Mouse (Mus musculus) heart, postnatal 0 days (tissue): ENCODE results near the gene Sost.

Source experiments
- CTCF ChIP-seq: IDR thresholded peaks from 2 replicates; pipeline ENCODE4 v1.5.1; 2016; ENCODE audit warnings: antibody characterized with exemption, control low read depth, low read depth
- EP300 ChIP-seq: IDR thresholded peaks from 2 replicates; pipeline ENCODE4 v1.6.1; 2016; ENCODE audit warnings: antibody characterized with exemption, low read depth

GRCm38 (mm10) chr11:102010140-102010539, 43.3 kb upstream of the Sost start:
- TF ChIP-seq EP300 (no peak), CTCF (no peak)
